Mouse (Mus musculus): ENCODE results near the gene Mettl16. TPM values are rescaled to one million over a fixed set of nuclear protein-coding genes. Genes with fewer than 3 reads are reported as not detected.

Mettl16 gene
- polyA plus RNA-seq, 1 experiment, result 24.8 TPM

DNA sequence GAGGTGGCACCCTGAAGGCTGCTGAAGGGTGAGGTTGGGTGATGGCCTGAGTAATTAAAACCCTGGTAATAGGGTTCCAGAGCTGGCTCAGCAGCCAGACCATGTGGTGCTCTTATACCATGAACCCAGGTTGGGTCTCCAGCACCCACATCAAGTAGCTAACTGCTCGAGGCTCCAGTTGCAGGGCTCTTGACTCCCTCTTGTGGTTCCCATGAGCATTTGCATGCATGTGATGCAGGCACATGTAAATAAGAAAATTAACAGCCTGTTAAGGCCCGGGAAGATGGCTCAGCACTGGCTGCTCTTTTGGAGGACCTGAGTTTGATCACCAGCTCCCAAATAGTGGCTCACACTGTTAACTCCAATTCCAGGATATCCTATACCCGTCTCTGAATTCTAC is 75.2 kb downstream of the Mettl16 start:
- no peak for TF ChIP-seq GATA1 (IDR thresholded peaks at IDR 0.05; ENCODE audit: low read length)

DNA sequence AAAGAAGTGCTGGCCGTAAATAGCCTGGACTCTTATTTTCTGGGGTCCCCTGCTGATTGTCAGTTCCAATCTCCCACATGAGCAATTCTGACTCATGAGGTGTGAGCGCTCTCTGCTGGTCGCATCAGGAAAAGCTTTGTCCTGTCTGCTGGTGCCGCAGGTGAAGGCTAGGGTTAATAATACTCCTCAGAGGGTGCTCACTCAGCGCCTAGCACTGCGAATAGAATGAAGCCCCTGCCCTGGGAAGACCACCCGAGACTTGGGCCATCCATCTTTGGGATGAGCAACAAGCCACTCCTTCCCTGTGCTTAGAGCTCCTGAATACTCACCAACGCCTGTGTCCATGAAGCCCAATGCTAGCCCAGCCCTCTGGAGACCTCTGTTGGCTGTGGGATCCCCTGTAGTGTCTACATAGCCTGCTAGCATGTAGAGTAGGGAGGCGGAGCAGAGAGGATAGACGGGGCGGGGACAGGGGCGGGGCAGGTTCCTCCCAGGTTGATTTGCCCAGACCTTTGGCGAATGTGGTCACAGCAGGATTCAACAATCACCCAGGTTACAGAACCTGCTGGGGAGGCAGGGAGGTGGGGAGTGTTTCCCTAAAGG is 77.4 kb downstream of the Mettl16 start:
- no peak for TF ChIP-seq GATA1 (IDR thresholded peaks at IDR 0.05; ENCODE audit: low read length)

DNA sequence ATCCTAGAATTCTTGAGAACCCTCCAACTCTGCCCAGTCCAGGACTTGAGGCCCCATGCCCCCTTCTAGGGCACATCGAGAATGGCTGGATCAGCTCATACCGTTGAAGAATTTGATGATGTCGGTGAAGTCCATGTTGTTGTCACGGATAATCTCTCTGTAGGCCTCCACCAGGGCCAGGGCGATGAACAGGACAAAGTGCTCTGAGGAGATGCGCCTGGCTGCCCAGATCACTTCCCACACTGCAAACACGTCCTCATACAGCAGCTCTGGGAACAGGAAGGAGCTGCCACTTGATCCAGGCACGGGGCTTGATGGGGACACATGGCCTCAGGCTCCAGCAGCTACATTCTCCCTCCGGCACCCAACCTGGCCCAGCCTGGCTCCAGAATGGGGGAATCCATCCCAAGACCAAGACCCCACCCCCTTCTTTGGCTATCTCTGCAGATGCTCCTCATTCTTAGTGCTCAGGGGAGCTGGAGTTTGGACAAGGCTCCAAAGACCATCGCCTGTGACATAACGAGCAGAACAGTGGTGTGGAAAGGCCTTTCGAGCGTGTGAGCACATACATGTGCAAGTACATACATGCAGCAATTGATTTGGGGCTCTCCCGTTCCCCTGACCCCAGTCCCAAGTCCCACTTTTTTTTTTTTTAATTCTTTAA is 80.5 kb downstream of the Mettl16 start:
- TF ChIP-seq GATA1 (IDR thresholded peaks at IDR 0.05; ENCODE audit: low read length), result no peak

DNA sequence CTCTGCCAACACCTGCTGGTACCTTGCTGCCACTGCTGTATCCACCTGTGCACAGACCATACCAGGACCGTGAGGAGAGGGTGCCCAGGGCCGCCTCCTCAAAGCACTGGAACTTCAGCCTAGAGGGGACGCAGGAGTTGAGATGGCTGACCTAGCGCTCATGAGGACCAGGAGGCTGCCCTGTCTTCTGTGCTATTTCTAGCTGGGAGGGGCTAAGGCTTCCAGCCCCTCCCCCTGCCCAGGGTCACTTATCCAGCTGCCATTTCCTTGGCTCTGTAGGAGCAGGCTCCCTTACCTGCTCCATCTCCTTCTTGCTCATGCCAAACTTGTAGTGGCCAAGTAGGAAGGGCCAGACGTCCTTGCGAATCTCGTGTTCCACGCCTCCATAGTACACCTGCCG is 87.1 kb downstream of the Mettl16 start:
- no peak for TF ChIP-seq GATA1 (IDR thresholded peaks at IDR 0.05; ENCODE audit: low read length)

DNA sequence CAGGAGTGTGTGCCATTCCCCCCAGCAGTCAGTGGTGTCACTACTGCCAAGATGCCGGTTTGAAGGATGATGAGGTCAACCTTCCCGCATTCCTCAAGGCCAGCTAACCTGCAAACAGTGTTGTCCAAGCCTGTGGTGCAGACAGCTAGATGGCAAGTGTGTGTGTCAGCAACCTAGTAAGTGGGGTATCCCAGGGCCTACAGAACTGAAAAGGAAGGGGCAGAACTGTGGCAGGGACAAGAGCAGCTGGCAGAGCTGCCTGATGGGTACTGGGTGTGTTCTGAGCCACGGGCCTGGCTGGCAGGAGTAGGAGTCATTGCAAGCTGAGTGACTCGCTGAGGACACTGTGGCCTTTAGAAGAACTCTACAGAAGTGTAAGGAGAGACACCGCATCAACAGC is 91.5 kb downstream of the Mettl16 start:
- TF ChIP-seq GATA1 (IDR thresholded peaks at IDR 0.05; ENCODE audit: low read length), result no peak

DNA sequence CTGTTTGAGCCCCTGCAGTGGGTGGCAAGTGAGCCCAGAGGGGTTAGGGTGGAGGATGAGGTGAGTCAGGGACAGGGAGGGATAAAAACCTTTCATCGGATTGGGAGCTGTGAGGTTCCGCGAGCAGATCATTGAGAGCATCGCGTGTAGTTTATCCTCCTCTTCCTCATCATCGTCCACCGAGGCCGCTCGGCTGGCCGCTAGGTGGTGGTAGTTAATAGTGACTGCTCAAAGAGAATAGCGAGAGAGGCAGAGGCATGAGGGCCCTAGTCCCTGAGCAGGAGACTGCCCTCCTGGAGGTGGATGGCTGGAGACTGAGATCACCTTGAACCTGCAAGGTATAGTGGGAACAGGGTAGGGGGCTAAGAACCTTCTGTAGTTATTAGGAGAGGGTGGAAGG is 92.8 kb downstream of the Mettl16 start:
- TF ChIP-seq GATA1 (IDR thresholded peaks at IDR 0.05; ENCODE audit: low read length), result no peak

GRCm38 (mm10) chr11:74864421-74864820 is 93.8 kb downstream of the Mettl16 start:
- TF ChIP-seq GATA1 (IDR thresholded peaks at IDR 0.05; ENCODE audit: low read length), result no peak

- no peak for TF ChIP-seq GATA1 (IDR thresholded peaks at IDR 0.05; ENCODE audit: low read length)
Measured at GRCm38 (mm10) chr11:74865252-74865651, 94.6 kb downstream of the Mettl16 start.

DNA sequence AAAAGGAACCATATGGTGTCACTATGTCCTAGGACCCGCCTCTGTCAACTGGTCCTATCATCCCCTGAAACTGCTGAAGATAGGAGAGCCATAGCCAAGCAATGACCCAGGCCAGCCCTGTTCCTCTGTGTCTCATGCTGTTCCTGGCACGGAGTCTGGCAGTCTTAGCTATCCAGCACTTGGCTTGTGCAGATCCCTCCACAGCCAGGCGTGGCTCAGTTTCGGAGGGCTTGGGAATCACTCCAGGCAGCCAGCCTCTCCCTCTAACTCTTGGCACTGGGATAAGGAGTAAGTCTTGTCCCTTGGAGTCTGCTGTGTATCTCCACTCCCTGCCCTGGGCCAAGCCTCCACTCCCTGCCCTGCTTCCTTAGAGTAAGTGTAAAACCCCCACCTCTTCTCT is 96.0 kb downstream of the Mettl16 start:
- TF ChIP-seq GATA1 (IDR thresholded peaks at IDR 0.05; ENCODE audit: low read length), result no peak

DNA sequence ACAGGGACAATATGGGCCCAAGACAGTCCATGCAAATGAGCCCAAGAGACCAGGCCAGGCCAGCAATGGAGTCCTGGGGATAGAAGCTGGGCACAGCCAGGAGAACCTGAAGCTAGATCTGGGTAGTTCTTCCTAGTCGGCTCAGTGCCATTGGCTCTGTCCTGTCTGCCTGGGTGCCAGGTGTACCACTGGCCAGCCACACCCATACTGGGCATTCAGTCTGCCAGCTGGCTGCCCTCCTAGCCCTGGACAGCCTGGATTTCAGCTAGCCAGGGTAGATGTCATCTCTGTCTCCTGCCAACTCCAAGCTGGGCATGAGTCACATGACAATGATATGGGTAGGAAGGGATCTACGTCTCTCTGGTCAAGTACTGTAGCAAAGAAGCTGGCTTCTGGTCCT is 96.6 kb downstream of the Mettl16 start:
- TF ChIP-seq GATA1 (IDR thresholded peaks at IDR 0.05; ENCODE audit: low read length), result no peak

GRCm38 (mm10) chr11:74868046-74868760 is 97.6 kb downstream of the Mettl16 start:
- no peak for TF ChIP-seq GATA1 (IDR thresholded peaks at IDR 0.05; ENCODE audit: low read length)

DNA sequence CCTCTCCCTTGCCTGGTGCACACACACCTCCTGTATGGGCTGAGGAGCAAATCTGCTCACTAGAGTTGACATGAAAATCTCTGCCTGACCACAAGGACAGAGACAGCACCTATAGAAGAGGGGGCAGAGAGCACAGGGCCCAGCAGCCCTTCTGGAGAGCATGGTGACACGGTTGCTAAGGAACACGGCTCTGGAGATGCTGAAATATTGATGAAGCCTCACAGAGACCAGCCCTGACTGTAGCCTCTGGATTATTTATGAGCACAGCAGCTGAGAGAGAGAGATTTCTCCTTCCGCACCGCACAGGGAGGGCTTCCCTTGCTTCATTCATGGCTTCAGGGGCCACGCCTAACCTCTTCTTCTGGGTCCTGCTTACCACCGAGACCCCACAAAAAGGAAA is 99.0 kb downstream of the Mettl16 start:
- TF ChIP-seq GATA1 (IDR thresholded peaks at IDR 0.05; ENCODE audit: low read length), result no peak

DNA sequence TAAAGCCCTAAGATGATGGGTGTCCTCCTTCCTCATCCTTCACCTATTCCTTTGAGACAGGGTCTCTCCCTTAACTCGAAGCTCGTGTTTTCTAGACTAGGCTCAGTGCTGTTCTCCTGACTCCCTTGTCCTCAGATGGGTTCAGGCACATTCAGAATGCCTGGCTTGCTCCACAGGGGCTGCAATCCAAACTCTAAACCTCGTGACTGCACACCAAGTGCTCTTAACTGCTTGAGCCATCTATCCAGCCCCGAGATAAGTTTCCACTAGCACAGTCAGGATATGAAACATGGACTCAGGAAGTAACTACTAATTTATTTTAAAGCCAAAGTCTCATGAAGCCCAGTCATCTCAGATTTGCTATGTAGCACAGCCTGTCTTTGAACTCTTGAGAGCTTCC is 99.9 kb downstream of the Mettl16 start:
- TF ChIP-seq GATA1 (IDR thresholded peaks at IDR 0.05; ENCODE audit: low read length), result no peak

DNA sequence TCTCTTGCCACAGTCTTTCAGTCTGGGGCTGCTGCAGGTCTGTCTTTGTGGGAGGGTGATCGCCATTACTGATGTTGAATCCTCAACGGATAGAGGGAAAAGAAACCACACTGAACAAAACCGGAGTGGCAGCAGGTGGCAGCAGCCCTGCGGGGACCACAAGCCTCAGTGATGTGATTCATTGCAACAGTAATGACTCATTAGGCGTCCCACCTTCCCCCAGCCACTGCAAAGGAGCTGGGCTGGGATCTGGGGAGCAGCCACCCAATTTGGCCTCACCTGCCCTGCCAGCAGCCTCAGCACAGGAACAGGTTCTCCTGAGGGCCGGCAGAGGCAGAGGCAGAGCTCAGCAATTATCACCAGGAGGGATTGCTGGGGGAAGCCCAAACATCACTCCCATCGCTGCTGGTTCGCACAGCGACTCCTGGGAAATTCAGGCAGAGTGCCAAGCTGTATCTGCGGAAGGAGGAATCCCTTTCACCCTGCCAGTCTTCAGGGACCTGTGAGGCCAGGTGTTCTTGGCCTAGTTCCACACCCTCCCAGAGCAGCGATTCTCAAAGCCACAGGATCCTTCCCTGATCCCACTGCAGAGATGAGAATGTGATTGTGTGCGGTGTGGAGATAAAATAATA is 100.5 kb downstream of the Mettl16 start:
- no peak for TF ChIP-seq GATA1 (IDR thresholded peaks at IDR 0.05; ENCODE audit: low read length)

GRCm38 (mm10) chr11:74874630-74875029 is 104.0 kb downstream of the Mettl16 start:
- no peak for TF ChIP-seq GATA1 (IDR thresholded peaks at IDR 0.05; ENCODE audit: low read length)

- TF ChIP-seq GATA1 (IDR thresholded peaks at IDR 0.05; ENCODE audit: low read length), result no peak
Measured at GRCm38 (mm10) chr11:74876801-74877200, 106.2 kb downstream of the Mettl16 start.

Other genes with a start within 250 kb of the Mettl16 start
- 4.6 and 4.7 TPM in 2 replicates for gene Rap1gap2, start 159.9 kb upstream of the Mettl16 start, polyA plus RNA-seq (2012)
- not detected in 2 replicates for gene Ccdc92b, start 151.2 kb upstream of the Mettl16 start, polyA plus RNA-seq (2012)
- 77.2 and 82.6 TPM in 2 replicates for gene Cluh, start 121.3 kb upstream of the Mettl16 start, polyA plus RNA-seq (2012)
- 9.6 and 12.7 TPM in 2 replicates for gene Pafah1b1, start 46.2 kb upstream of the Mettl16 start, polyA plus RNA-seq (2012)
- gene Mnt, start 60.1 kb downstream of the Mettl16 start, polyA plus RNA-seq (2012), result 132 and 166 TPM in 2 replicates
- 9.6 and 10.2 TPM in 2 replicates for gene Sgsm2, start 126.2 kb downstream of the Mettl16 start, polyA plus RNA-seq (2012)
- 36.3 and 39.4 TPM in 2 replicates for gene Tsr1, start 127.2 kb downstream of the Mettl16 start, polyA plus RNA-seq (2012)
- gene Smg6, start 155.0 kb downstream of the Mettl16 start, polyA plus RNA-seq (2012), result 36.8 and 60.6 TPM in 2 replicates
- 1.6 and 2.0 TPM in 2 replicates for gene Srr, start 155.1 kb downstream of the Mettl16 start, polyA plus RNA-seq (2012)

Data from G1E-ER4 (cell line).